Mouse (Mus musculus): Measurements from ENCODE around the gene A730061H03Rik.
A peak's percentile ranks its signal among the peaks of the same experiment; 100 is the strongest.

The A730061H03Rik gene

GRCm38 (mm10) chr14:55580731-55581130 is 20.5 kb upstream of the A730061H03Rik start:
- no peak for DNase-seq

- DNase-seq = no peak
Measured at GRCm38 (mm10) chr14:55579511-55580496, 19.6 kb upstream of the A730061H03Rik start.

GRCm38 (mm10) chr14:55578668-55579269 is 18.6 kb upstream of the A730061H03Rik start:
- peak; percentile 74 to 83 for DNase-seq

GRCm38 (mm10) chr14:55577871-55578667 is 17.9 kb upstream of the A730061H03Rik start, which contains the start of gene Psme1:
TSS of gene Psme1 (plus strand) at chr14:55578123.
- DNase-seq = peak; percentile 87 to 91

- DNase-seq = peak; percentile 28 to 53
Measured at GRCm38 (mm10) chr14:55576376-55576775, 16.2 kb upstream of the A730061H03Rik start.

- DNase-seq = peak in 1 of 2 experiments; percentile 51
Measured at GRCm38 (mm10) chr14:55575711-55576110, 15.5 kb upstream of the A730061H03Rik start.

- DNase-seq = no peak
Measured at GRCm38 (mm10) chr14:55575302-55575701, 15.1 kb upstream of the A730061H03Rik start, which contains the start of gene Fitm1. TSS of gene Fitm1 (plus strand) at chr14:55575617.

GRCm38 (mm10) chr14:55571760-55572159 is 11.6 kb upstream of the A730061H03Rik start:
- DNase-seq = no peak

- no peak for DNase-seq
Measured at GRCm38 (mm10) chr14:55570588-55570987, 10.4 kb upstream of the A730061H03Rik start.

- no peak for DNase-seq
Measured at GRCm38 (mm10) chr14:55567496-55567895, 7.3 kb upstream of the A730061H03Rik start.

- no peak for DNase-seq
Measured at GRCm38 (mm10) chr14:55565748-55566147, 5.5 kb upstream of the A730061H03Rik start.

- no peak for DNase-seq
Measured at GRCm38 (mm10) chr14:55563249-55563648, 3.0 kb upstream of the A730061H03Rik start.

GRCm38 (mm10) chr14:55561860-55562259 is 1.7 kb upstream of the A730061H03Rik start:
- peak in 1 of 2 experiments; percentile 33 for DNase-seq

GRCm38 (mm10) chr14:55559799-55560201 is 406 bp downstream of the A730061H03Rik start, which contains the start of gene Dcaf11:
TSS of gene Dcaf11 (plus strand) at chr14:55560006.
- DNase-seq = peak; percentile 93 to 97

GRCm38 (mm10) chr14:55558740-55559448 is 1.3 kb downstream of the A730061H03Rik start:
- no peak for DNase-seq

GRCm38 (mm10) chr14:55557587-55557986 is 2.6 kb downstream of the A730061H03Rik start:
- peak in 1 of 2 experiments; percentile 42 for DNase-seq

GRCm38 (mm10) chr14:55557003-55557402 is 3.2 kb downstream of the A730061H03Rik start:
- DNase-seq = peak; percentile 90 to 93

GRCm38 (mm10) chr14:55555788-55556187 is 4.4 kb downstream of the A730061H03Rik start:
- no peak for DNase-seq

- no peak for DNase-seq
Measured at GRCm38 (mm10) chr14:55554635-55555034, 5.6 kb downstream of the A730061H03Rik start.

GRCm38 (mm10) chr14:55551794-55552193 is 8.4 kb downstream of the A730061H03Rik start:
- no peak for DNase-seq

- DNase-seq = no peak
Measured at GRCm38 (mm10) chr14:55551347-55551746, 8.9 kb downstream of the A730061H03Rik start.

GRCm38 (mm10) chr14:55550191-55550590 is 10.0 kb downstream of the A730061H03Rik start:
- DNase-seq = no peak

Measured in kidney, postnatal 4 days (tissue).